Mouse (Mus musculus) liver (tissue): Measurements from ENCODE around the gene Plscr3.

Experiments used
- DNase-seq: peaks from one replicate; pipeline ENCODE4 v3.0.0-alpha.2; 2020; ENCODE audit warnings: mixed read lengths

The Plscr3 gene

GRCm38 (mm10) chr11:69867335-69867734 lies 21.2 kb downstream of the Plscr3 start:
- no peak for DNase-seq

- no peak for DNase-seq
Observed at GRCm38 (mm10) chr11:69870289-69871069, 24.3 kb downstream of the Plscr3 start.

- no peak for DNase-seq
Observed at GRCm38 (mm10) chr11:69871822-69872221, 25.6 kb downstream of the Plscr3 start.

GRCm38 (mm10) chr11:69872451-69872850 lies 26.3 kb downstream of the Plscr3 start:
- DNase-seq: no peak

- no peak for DNase-seq
Observed at GRCm38 (mm10) chr11:69876186-69876585, 30.0 kb downstream of the Plscr3 start.

GRCm38 (mm10) chr11:69876867-69877266 lies 30.7 kb downstream of the Plscr3 start:
- peak; percentile 91 for DNase-seq

GRCm38 (mm10) chr11:69877878-69878277 lies 31.7 kb downstream of the Plscr3 start, which contains the start of gene Tmem95:
Gene Tmem95 (minus strand): TSS chr11:69878018.
- no peak for DNase-seq

- no peak for DNase-seq
Observed at GRCm38 (mm10) chr11:69878399-69878798, 32.2 kb downstream of the Plscr3 start.

GRCm38 (mm10) chr11:69878952-69879351 lies 32.8 kb downstream of the Plscr3 start:
- DNase-seq: peak; percentile 56

GRCm38 (mm10) chr11:69879711-69880110 lies 33.5 kb downstream of the Plscr3 start:
- DNase-seq: no peak

GRCm38 (mm10) chr11:69880506-69880852 lies 34.3 kb downstream of the Plscr3 start:
- DNase-seq: peak; percentile 79

GRCm38 (mm10) chr11:69880853-69881603 lies 34.9 kb downstream of the Plscr3 start, which contains the start of gene Kctd11:
Gene Kctd11 (minus strand): TSS chr11:69881406.
- DNase-seq: peak; percentile 87

- DNase-seq: no peak
Observed at GRCm38 (mm10) chr11:69881787-69882670, 35.9 kb downstream of the Plscr3 start.

- peak; percentile 78 for DNase-seq
Observed at GRCm38 (mm10) chr11:69883066-69883465, 36.9 kb downstream of the Plscr3 start.

- DNase-seq: no peak
Observed at GRCm38 (mm10) chr11:69883527-69884151, 37.5 kb downstream of the Plscr3 start.

GRCm38 (mm10) chr11:69884240-69884639 lies 38.1 kb downstream of the Plscr3 start:
- no peak for DNase-seq

GRCm38 (mm10) chr11:69884663-69885062 lies 38.5 kb downstream of the Plscr3 start:
- no peak for DNase-seq

GRCm38 (mm10) chr11:69886907-69887635 lies 40.9 kb downstream of the Plscr3 start:
- peak; percentile 54 for DNase-seq

- DNase-seq: no peak
Observed at GRCm38 (mm10) chr11:69891482-69891881, 45.3 kb downstream of the Plscr3 start.

- no peak for DNase-seq
Observed at GRCm38 (mm10) chr11:69894671-69895070, 48.5 kb downstream of the Plscr3 start.

GRCm38 (mm10) chr11:69895291-69895690 lies 49.1 kb downstream of the Plscr3 start, which contains the start of gene Acap1:
Gene Acap1 (minus strand): TSS chr11:69895539.
- DNase-seq: peak; percentile 71

- DNase-seq: no peak
Observed at GRCm38 (mm10) chr11:69899870-69900269, 53.7 kb downstream of the Plscr3 start.
